Comparison of ENCODE assay signal across 8 mouse cellular contexts in the genomic region with DNA sequence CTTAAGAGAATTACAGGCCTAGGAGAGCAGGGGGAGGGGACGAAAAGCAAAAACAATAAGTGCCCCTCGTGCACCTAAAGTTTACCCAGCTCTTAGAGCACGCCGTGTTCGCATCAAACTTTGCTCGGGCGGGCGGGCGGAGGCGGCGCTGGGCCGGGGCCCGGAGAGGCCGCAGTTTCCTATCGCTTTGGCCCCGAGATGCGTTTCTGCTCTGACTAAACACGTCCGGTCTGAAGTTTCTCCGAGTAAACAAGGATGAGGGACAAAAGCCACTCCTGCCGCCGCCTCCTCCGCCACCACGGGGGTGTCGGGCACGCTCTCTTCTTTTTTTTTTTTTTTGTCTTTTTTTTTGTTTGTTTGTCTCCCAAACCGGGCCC. TPM values are rescaled to one million over a fixed set of nuclear protein-coding genes. Genes with fewer than 3 reads are reported as not detected.
DNase-seq lines count a peak whose midpoint lies in the region; ATAC-seq and TF ChIP-seq lines count a peak whose summit lies in the region.

No protein-coding gene starts in this region.

- H3K27ac ChIP-seq in ES-Bruce4 (ENCODE audit: insufficient read depth, low read length), result no peak overlapping the region; the same call in 1 of the 2 replicates
- H3K27ac ChIP-seq in intestine, embryonic 14.5 days (ENCODE audit: low read depth), result peak overlapping the region; percentile 100
- H3K27ac ChIP-seq in lung, embryonic 15.5 days, result peak overlapping the region; percentile 99

- no peaks in the 10 kb centered on the region for H3K9me3 ChIP-seq in ES-Bruce4 (replicated peaks; ENCODE audit: control insufficient read depth, insufficient read depth, low read length, poor library complexity, severe bottlenecking)
- no peaks in the 10 kb centered on the region for H3K9me3 ChIP-seq in erythroblast, embryonic 14.5 days (ENCODE audit: control insufficient read depth, low read length)
- no peaks in the 10 kb centered on the region for H3K9me3 ChIP-seq in intestine, embryonic 14.5 days (ENCODE audit: control insufficient read depth, low read length)
- no peaks in the 10 kb centered on the region for H3K9me3 ChIP-seq in lung, embryonic 15.5 days

- no peaks in the 10 kb centered on the region for H3K27me3 ChIP-seq in ES-Bruce4 (ENCODE audit: control insufficient read depth, insufficient read depth, low read length, poor library complexity, severe bottlenecking)
- H3K27me3 ChIP-seq in erythroblast, embryonic 14.5 days (ENCODE audit: control insufficient read depth), result no peaks in the 10 kb centered on the region
- H3K27me3 ChIP-seq in intestine, embryonic 14.5 days (replicated peaks; ENCODE audit: control insufficient read depth, insufficient read depth, low read length), result no peaks in the 10 kb centered on the region
- H3K27me3 ChIP-seq in lung, embryonic 15.5 days, result no peaks in the 10 kb centered on the region

- peaks cover 29% of the 10 kb centered on the region for H3K36me3 ChIP-seq in ES-Bruce4 (ENCODE audit: control insufficient read depth, insufficient read depth, low read length, poor library complexity, severe bottlenecking)
- peaks cover 37% of the 10 kb centered on the region for H3K36me3 ChIP-seq in erythroblast, embryonic 14.5 days (ENCODE audit: control insufficient read depth)
- H3K36me3 ChIP-seq in intestine, embryonic 14.5 days (ENCODE audit: control insufficient read depth, insufficient read depth, low read length), result peaks cover 28% of the 10 kb centered on the region
- peaks cover 21% of the 10 kb centered on the region for H3K36me3 ChIP-seq in lung, embryonic 15.5 days

- H3K4me3 ChIP-seq in ES-Bruce4 (ENCODE audit: low read depth, low read length), result peak overlapping the region; percentile 87
- H3K4me3 ChIP-seq in erythroblast, embryonic 14.5 days (replicated peaks), result peak overlapping the region; percentile 89
- peak overlapping the region; percentile 88 for H3K4me3 ChIP-seq in intestine, embryonic 14.5 days (ENCODE audit: low read depth, low read length)
- peak overlapping the region; percentile 77 for H3K4me3 ChIP-seq in lung, embryonic 15.5 days

- no peaks in the 10 kb centered on the region for H3K4me1 ChIP-seq in ES-Bruce4 (ENCODE audit: control insufficient read depth, insufficient read depth, low read length)
- H3K4me1 ChIP-seq in erythroblast, embryonic 14.5 days (ENCODE audit: control insufficient read depth), result peaks cover 26% of the 10 kb centered on the region
- no peaks in the 10 kb centered on the region; the same call in 1 of the 2 replicates for H3K4me1 ChIP-seq in intestine, embryonic 14.5 days (replicated peaks; ENCODE audit: control insufficient read depth, insufficient read depth, low read length)
- peaks cover 22% of the 10 kb centered on the region for H3K4me1 ChIP-seq in lung, embryonic 15.5 days

- DNase-seq in A20 (ENCODE audit: low read depth, low spot score), result peak; percentile 64
- peak; percentile 83 for DNase-seq in intestine, embryonic 14.5 days (ENCODE audit: low spot score)
- peak; percentile 49 for DNase-seq in ovary, postnatal 10 days (ENCODE audit: low spot score)
- DNase-seq in thymus, postnatal 25 days, result no peak
- no peak for DNase-seq in thymus, postnatal 14 days

- WGBS in intestine, embryonic 14.5 days, result 0% methylated on average over 27 of the region's 27 CpGs
- under 1% methylated on average over 27 of the region's 27 CpGs for WGBS in lung, embryonic 15.5 days

- peak overlapping the region; percentile 90 for H3K4me2 ChIP-seq in intestine, embryonic 14.5 days (ENCODE audit: low read length)
- peak overlapping the region; percentile 73 for H3K4me2 ChIP-seq in lung, embryonic 15.5 days

- no peak for ATAC-seq in intestine, embryonic 14.5 days (replicated peaks; ENCODE audit: low FRiP score, low TSS enrichment, low read depth)
- no peak for ATAC-seq in lung, embryonic 15.5 days (ENCODE audit: borderline replicate concordance, extremely low read depth, low FRiP score, low TSS enrichment)

- no peak for TF ChIP-seq POLR2A in ES-Bruce4 (IDR thresholded peaks at IDR 0.05; ENCODE audit: insufficient read depth, low read length)

- TF ChIP-seq EP300 in ES-Bruce4 (IDR thresholded peaks at IDR 0.05; ENCODE audit: insufficient read depth, low read depth, low read length), result no peak

- no peak for TF ChIP-seq CTCF in ES-Bruce4 (IDR thresholded peaks at IDR 0.05; ENCODE audit: low read depth, low read length)

- H3K9ac ChIP-seq in ES-Bruce4 (ENCODE audit: low read depth, poor library complexity, severe bottlenecking), result peak overlapping the region; percentile 100
- peak overlapping the region; percentile 100 for H3K9ac ChIP-seq in intestine, embryonic 14.5 days (ENCODE audit: low read length)
- H3K9ac ChIP-seq in lung, embryonic 15.5 days, result peak overlapping the region; percentile 96

RNA-seq across cellular contexts. Expression of a gene that starts 56.2 kb away (rescaled TPM):
- polyA plus RNA-seq in ES-Bruce4 (2011; ENCODE audit: insufficient read depth, insufficient read length, low read depth, missing spikeins), result 1.9 and 4.8 TPM in 2 replicates
- 0.36 and 0.93 TPM in 2 replicates for polyA plus RNA-seq in erythroblast, embryonic 14.5 days (2012)
- 2.2 TPM in 1 of 2 replicates, not detected in the other for polyA plus RNA-seq in intestine, embryonic 14.5 days (2014; fragmentation: Nextera tagmentation; extraction: Ambion mirVana)
- polyA plus RNA-seq in lung, embryonic 15.5 days (2015; fragmentation: Nextera tagmentation; extraction: Ambion mirVana), result 3.3 and 4.0 TPM in 2 replicates

Comparison
In these comparisons a context has a peak if more than half of its experiments do, and no peak if none do; other contexts are left out.
1. DNase-seq: peak in A20 (single experiment), intestine, embryonic 14.5 days (single experiment) and ovary, postnatal 10 days (single experiment); none in thymus, postnatal 25 days (single experiment) and thymus, postnatal 14 days (single experiment).
2. Peak in every context shown above with its lines, with median percentiles within 50 percentile points of each other: H3K4me3 ChIP-seq and H3K9ac ChIP-seq.